Mouse (Mus musculus) embryonic fibroblast, embryonic 13.5 days (primary cell): ENCODE measurements around the gene Dhx35. TPM values are rescaled to one million over a fixed set of nuclear protein-coding genes. Genes with fewer than 3 reads are reported as not detected.

Source experiments
- H3K27ac ChIP-seq: 2 replicates; pipeline ENCODE4 v1.5.1; 2012; ENCODE audit warnings: low read length, control low read depth, inconsistent platforms; ENCODE audit not compliant: insufficient read depth
- H3K4me1 ChIP-seq: 2 replicates; pipeline ENCODE4 v1.6.1; 2011; ENCODE audit warnings: low read length; ENCODE audit not compliant: control insufficient read depth, insufficient read depth
- H3K4me3 ChIP-seq: 2 replicates; pipeline ENCODE4 v1.5.1; 2011; ENCODE audit warnings: mild to moderate bottlenecking, control low read depth, low read length; ENCODE audit not compliant: insufficient read depth
- CTCF ChIP-seq: IDR thresholded peaks from 2 replicates; pipeline ENCODE4 v1.5.1; 2011; ENCODE audit warnings: mild to moderate bottlenecking, control low read depth, low read length, moderate library complexity, borderline replicate concordance; ENCODE audit not compliant: insufficient read depth
- POLR2A ChIP-seq: IDR thresholded peaks from 2 replicates; pipeline ENCODE4 v1.6.1; 2011; ENCODE audit warnings: low read depth, mild to moderate bottlenecking, control low read depth, low read length, moderate library complexity
- polyA plus RNA-seq: library from polyadenylated mRNA; stranded (reverse); fragments of >200 nt; gene quantifications from 2 replicates; pipeline ENCODE4 v1.2.4, GENCODE M21; 2011; ENCODE audit warnings: low read depth; ENCODE audit not compliant: missing spikeins, insufficient read length

Dhx35 gene
- polyA plus RNA-seq, 1 experiment = 21.6 TPM

DNA sequence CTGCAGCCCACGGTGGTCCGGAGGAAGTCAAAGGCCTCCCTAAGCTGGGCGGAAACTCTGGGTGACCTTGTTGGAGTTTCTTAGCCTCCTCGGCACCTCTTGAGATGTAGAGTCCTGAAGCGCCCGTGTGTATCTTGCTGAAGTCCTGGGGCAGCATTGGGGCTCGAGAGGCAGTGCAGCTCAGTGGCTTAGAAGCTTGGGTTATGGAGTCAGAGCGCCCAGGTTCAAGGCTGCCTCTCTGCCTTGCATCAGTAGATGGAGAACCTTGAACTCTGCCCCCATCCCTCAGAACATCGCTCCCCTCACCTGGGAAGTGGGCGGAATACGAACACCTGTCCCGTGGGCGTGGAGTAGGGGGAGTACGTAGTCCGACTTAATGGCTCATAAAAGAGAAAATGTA, 436 bp downstream of the Dhx35 start:
- peak overlapping the region; percentile 34; the same call in 1 of the 2 replicates for H3K27ac ChIP-seq
- TF ChIP-seq POLR2A (no peak), CTCF (no peak)
- peaks cover 3% of the 10 kb centered on the region; the same call in 1 of the 2 replicates for H3K4me1 ChIP-seq
- peak overlapping the region; percentile 73 for H3K4me3 ChIP-seq

DNA sequence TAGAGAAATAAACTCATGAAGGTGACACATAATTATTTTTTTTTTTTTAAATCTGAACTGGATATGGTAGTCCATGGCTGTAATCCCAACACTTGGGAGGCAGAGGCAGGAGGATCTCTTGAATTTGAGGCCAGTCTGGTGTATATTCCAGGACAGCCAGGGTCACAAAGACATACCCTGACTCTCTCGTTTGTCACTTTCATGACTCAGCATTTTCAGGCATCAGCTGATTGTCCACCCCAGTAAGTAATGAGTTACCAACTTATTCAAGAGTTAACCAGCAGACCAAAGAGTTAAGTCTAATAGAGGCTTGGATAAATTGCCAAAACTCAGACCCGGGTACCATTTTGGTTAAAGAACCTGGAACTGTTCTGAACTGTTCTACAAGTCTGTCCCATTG, 1.3 kb downstream of the Dhx35 start:
- H3K4me3 ChIP-seq = no peak overlapping the region
- TF ChIP-seq CTCF (no peak), POLR2A (no peak)
- no peak overlapping the region for H3K27ac ChIP-seq
- H3K4me1 ChIP-seq = peaks cover 3% of the 10 kb centered on the region; the same call in 1 of the 2 replicates

DNA sequence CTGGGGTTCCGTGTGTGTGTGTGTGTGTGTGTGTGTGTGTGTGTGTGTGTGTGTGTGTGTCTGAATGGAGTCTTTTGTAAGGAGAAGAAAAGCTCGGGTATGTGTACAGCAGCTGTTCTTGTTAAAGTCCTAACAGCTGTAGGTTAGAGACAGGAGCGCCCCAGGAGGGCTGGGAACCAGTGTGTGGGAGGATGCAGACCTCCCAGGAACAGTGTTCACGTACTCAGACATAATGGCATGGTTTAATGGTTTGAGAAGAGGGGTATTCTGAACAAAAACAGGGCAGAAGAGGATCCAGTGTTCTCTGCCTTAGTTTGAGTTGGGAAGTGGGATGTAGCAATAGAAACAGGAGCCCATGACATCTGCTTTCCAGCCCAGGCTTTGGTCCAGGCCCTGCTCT, 4.7 kb downstream of the Dhx35 start:
- Histone ChIP-seq H3K4me3 (no peak overlapping the region), H3K27ac (no peak overlapping the region), H3K4me1 (no peaks in the 10 kb centered on the region)
- no peak for TF ChIP-seq CTCF
- TF ChIP-seq POLR2A = no peak

DNA sequence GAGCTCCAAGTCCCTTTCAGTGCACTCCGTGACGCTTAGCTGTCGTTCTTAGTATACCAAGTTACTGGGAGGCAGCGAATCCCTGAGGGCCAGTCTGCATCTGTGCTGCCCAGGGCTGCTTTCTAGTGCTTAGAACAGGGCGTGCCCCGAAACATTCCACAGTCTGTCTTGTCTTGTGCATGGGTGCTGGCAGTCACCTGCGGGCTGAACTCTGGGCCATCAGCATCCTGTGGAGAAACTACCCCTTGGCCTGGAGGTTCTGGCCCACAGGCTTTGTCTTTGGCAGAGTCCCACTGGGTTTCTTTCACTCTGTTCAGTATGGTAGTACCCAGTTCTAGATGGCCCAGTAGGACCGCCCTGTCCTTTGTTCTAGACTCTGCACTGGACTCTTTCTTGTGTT, 6.2 kb downstream of the Dhx35 start:
- H3K4me1 ChIP-seq = no peaks in the 10 kb centered on the region
- no peak overlapping the region for H3K4me3 ChIP-seq
- no peak for TF ChIP-seq CTCF
- no peak for TF ChIP-seq POLR2A
- no peak overlapping the region for H3K27ac ChIP-seq

DNA sequence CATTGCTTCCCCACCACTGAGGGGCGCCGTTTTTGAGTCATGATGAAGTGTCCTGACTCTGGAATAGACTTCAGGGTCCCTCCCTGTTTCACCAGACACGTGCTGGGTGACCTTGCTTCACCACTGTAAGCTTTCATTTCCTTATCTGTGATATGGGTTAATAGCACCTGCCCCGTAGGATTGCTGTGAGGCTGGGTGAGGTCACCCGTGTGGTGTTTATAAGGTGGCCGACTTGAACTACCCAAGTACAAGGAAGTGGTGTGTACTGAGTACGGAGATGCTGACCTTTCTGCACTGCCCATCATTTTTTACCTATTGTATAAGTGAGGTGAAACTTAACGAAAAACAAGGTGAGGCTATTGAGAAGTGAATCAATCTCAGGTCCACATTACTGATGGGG, 9.0 kb downstream of the Dhx35 start:
- Histone ChIP-seq H3K4me3 (no peak overlapping the region), H3K4me1 (no peaks in the 10 kb centered on the region), H3K27ac (no peak overlapping the region)
- TF ChIP-seq POLR2A (no peak), CTCF (no peak)

DNA sequence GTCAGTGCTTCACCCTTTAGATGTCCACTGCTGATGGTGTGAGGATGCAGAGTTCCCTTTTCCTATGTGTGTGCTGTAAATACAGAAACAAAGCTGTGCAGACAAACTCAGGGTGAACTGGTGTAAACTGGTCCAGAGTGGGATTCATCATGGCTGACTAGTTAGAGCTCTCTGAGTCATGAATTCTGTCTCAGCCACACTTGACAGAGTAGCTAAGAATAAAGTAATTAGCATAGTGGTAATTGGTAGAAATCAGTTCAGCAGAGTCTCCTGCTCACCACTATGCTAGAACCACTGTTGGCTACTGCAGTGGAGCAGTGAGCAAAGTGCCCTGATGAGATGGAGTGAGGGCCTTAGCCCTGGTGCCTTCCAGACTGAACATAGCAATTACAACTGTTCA, 21.1 kb downstream of the Dhx35 start:
- no peak overlapping the region for H3K27ac ChIP-seq
- H3K4me3 ChIP-seq = no peak overlapping the region
- TF ChIP-seq POLR2A (no peak), CTCF (no peak)
- no peaks in the 10 kb centered on the region for H3K4me1 ChIP-seq

DNA sequence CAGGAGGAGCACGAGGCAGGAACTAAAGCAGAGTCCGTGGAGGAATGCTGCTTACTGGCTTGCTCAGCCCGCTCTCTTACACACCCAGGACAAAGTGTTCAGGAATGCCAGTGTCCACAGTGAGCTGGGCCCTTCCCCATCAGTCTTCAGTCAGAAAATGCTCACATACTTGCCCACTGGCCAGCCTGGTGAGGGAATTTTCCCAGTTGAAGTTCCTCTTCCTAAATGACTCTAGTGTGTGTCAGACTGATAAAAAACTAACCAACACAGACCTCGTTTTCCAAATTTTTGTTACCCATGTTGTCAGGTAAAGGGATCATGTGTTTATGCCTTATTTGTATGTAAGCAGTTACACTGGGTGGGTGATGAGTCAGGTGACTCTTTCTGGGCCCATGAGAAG, 21.6 kb downstream of the Dhx35 start:
- Histone ChIP-seq H3K27ac (no peak overlapping the region), H3K4me3 (no peak overlapping the region), H3K4me1 (no peaks in the 10 kb centered on the region)
- no peak for TF ChIP-seq CTCF
- TF ChIP-seq POLR2A = no peak

DNA sequence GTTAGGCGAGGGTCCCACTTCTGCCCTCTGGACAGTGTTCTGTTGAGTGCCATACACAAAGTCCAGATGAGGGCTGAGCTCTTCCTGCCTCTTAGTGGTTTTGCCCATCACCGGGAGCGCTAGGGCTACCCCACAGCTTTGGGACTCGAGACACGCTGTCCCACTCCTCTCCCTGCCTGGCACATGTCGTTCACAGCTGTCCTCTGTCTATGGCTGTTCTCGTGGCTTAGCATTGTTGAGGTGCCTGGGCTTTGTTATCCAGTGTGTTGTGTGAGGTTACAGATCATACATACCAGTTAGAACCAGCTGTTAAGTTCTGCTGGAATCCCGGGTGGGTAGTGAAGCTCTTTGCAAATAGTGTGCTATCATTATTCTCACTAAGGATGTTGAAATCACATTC, 23.1 kb downstream of the Dhx35 start:
- Histone ChIP-seq H3K4me1 (no peaks in the 10 kb centered on the region), H3K27ac (no peak overlapping the region), H3K4me3 (no peak overlapping the region)
- TF ChIP-seq CTCF = no peak
- no peak for TF ChIP-seq POLR2A

DNA sequence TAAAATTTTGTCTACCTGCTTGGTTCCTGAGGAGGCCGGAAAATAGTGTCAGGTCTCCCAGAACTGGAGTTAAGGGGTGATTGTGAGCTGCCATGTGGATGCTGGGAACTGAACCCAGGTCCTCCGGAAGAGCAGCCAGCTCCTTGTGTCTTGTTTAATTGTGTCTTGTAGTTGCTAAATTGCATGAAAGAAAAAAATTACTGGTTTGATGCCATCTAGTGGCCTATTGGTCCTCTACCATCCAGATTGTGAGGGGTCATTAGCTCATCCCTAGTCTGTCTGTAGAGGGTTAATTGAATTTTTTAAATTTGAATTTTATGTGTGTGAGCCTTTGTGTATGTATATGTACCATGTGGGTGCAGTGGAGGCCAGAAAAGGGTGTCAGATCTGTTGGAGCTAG, 33.5 kb downstream of the Dhx35 start:
- no peaks in the 10 kb centered on the region for H3K4me1 ChIP-seq
- no peak overlapping the region for H3K4me3 ChIP-seq
- TF ChIP-seq POLR2A = no peak
- no peak for TF ChIP-seq CTCF
- H3K27ac ChIP-seq = no peak overlapping the region

DNA sequence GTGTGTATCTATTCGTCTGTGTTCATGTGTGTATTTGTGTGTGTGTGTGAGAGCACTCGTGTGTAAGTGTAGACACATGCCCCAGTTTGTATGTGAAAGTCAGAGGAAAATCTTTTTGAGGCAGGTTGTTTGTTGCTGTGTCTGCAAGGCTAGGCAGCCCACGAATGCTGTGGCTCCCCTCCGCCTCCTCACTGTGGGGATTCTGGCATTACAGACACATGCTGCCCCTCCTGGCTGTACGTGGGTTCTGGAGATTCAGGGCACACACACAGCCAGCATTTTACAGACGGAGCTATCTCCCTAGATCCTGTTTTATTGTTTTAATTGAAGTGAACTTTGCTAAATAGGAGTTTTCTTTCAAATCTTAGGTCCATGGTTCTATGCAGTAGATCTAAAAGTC, 35.1 kb downstream of the Dhx35 start:
- Histone ChIP-seq H3K4me1 (no peaks in the 10 kb centered on the region), H3K27ac (no peak overlapping the region), H3K4me3 (no peak overlapping the region)
- TF ChIP-seq POLR2A (no peak), CTCF (no peak)

DNA sequence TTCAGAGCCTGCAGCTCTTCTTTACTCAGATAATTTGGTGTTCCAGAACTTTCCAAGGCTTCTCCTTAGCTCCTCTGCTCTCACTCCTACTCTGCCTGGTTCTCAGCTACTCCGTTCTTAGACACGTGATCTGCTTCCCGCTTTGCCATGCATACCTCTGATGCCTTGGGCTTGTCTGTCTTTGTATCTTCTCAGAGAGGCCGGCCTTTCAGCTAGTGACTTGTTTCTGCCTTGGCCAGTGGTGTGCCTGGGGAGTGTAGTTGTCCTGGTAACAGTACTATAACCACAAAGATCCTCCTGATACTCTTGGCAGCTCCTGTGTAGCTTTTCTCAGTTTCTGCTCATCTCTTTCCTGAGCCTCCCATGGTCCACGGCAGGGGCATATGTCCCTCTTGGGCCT, 38.6 kb downstream of the Dhx35 start:
- Histone ChIP-seq H3K4me1 (no peaks in the 10 kb centered on the region), H3K4me3 (no peak overlapping the region), H3K27ac (no peak overlapping the region)
- TF ChIP-seq POLR2A = no peak
- TF ChIP-seq CTCF = no peak
